8 mouse cellular contexts compared by ENCODE assay signal in the genomic region with DNA sequence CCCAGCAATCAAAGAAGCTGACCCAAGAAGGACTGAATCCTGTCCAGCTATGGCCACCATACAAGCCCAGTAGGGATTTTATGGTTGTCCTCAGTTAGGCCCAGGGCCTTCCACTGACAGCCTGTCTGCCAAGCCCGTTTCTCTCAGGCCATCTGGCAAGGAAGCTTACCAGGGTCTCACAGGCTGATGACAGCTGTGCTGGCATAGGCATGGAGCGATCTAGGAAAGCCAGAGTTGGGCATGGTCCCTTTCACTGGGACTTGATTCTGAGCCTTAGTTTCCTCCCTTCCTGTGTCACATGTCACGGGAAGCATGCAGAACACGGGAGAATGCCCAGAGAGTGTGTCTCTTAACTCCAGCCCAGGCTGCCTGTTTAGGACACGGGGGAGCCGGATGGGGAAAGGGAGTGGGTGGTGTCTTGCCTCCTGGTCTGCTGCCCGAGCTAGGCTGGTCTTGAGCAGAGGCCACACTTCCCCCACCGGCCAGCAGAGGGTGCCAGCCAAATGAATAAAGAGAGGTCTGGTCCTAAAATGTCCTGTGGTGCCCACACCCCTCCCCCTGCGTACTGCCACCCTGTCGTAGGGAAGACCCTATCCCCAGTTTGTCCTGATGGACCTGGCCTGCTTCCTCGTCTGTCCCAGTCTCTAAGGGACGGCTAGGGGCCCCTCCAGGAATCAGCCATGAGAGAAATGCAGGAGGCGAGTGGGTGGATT. TPM values are rescaled to one million over a fixed set of nuclear protein-coding genes. Genes with fewer than 3 reads are reported as not detected.
DNase-seq lines count a peak whose midpoint lies in the region; ATAC-seq and TF ChIP-seq lines count a peak whose summit lies in the region.

No protein-coding gene starts in this region.

- peak; percentile 50 to 70 for DNase-seq in urinary bladder, adult 18-20 months (ENCODE audit: low spot score in 2 of 2)
- no peak for DNase-seq in urinary bladder, adult 2 months (ENCODE audit: low spot score)
- peak; percentile 82 for DNase-seq in embryo, embryonic 10.5 days (ENCODE audit: low spot score)
- DNase-seq in kidney, adult 2 months = peak; percentile 73
- DNase-seq in limb, embryonic 11.5 days (ENCODE audit: low spot score) = peak; percentile 84
- peak; percentile 19 to 41 for DNase-seq in natural killer cell, adult 2 months (ENCODE audit: low spot score in 2 of 2)

- H3K27ac ChIP-seq in kidney, adult 2 months (ENCODE audit: insufficient read depth, low read depth, low read length) = no peak overlapping the region
- no peak overlapping the region for H3K27ac ChIP-seq in limb, embryonic 11.5 days (replicated peaks; ENCODE audit: low read depth, low read length)
- no peak overlapping the region for H3K27ac ChIP-seq in stomach, embryonic 16.5 days (ENCODE audit: low read length)

- H3K27me3 ChIP-seq in kidney, adult 2 months (replicated peaks; ENCODE audit: control insufficient read depth, insufficient read depth, low read length) = no peaks in the 10 kb centered on the region
- no peaks in the 10 kb centered on the region for H3K27me3 ChIP-seq in limb, embryonic 11.5 days (ENCODE audit: control insufficient read depth, insufficient read depth, low read length)
- no peaks in the 10 kb centered on the region for H3K27me3 ChIP-seq in stomach, embryonic 16.5 days (ENCODE audit: control insufficient read depth, insufficient read depth, low read length)

- TF ChIP-seq POLR2A in kidney, adult 2 months (IDR thresholded peaks at IDR 0.05; ENCODE audit: low read depth, low read length) = no peak

- ATAC-seq in granulocyte monocyte progenitor cell, adult 5-6 weeks (replicated peaks; ENCODE audit: poor library complexity, severe bottlenecking) = peak; percentile 67
- ATAC-seq in limb, embryonic 11.5 days (ENCODE audit: insufficient number of reproducible peaks, low FRiP score, low TSS enrichment, low read depth) = no peak
- no peak; the same call in 1 of the 2 replicates for ATAC-seq in stomach, embryonic 16.5 days (ENCODE audit: insufficient read depth, low FRiP score)

- no peaks in the 10 kb centered on the region for H3K36me3 ChIP-seq in kidney, adult 2 months (ENCODE audit: control insufficient read depth, insufficient read depth, low read length)
- H3K36me3 ChIP-seq in limb, embryonic 11.5 days (ENCODE audit: control insufficient read depth, insufficient read depth, low read length) = peaks cover 7% of the 10 kb centered on the region; the same call in 1 of the 2 replicates
- peaks cover 15% of the 10 kb centered on the region for H3K36me3 ChIP-seq in stomach, embryonic 16.5 days (ENCODE audit: control insufficient read depth, insufficient read depth, low read length)

- H3K4me2 ChIP-seq in limb, embryonic 11.5 days (ENCODE audit: low read depth, severe bottlenecking) = no peak overlapping the region
- H3K4me2 ChIP-seq in stomach, embryonic 16.5 days (ENCODE audit: low read depth, low read length) = no peak overlapping the region

- peaks cover 5% of the 10 kb centered on the region; the same call in 1 of the 2 replicates for H3K4me1 ChIP-seq in kidney, adult 2 months (ENCODE audit: control insufficient read depth, insufficient read depth, low read length)
- peaks cover 17% of the 10 kb centered on the region for H3K4me1 ChIP-seq in limb, embryonic 11.5 days (ENCODE audit: control insufficient read depth, insufficient read depth, low read length)
- H3K4me1 ChIP-seq in stomach, embryonic 16.5 days (ENCODE audit: control insufficient read depth, insufficient read depth, low read length) = peaks cover 17% of the 10 kb centered on the region

- H3K9me3 ChIP-seq in limb, embryonic 11.5 days (ENCODE audit: control insufficient read depth, low read length) = no peaks in the 10 kb centered on the region
- no peaks in the 10 kb centered on the region for H3K9me3 ChIP-seq in stomach, embryonic 16.5 days (replicated peaks; ENCODE audit: control insufficient read depth, low read length)

- no peak overlapping the region for H3K4me3 ChIP-seq in kidney, adult 2 months (ENCODE audit: insufficient read depth, low read depth, low read length)
- H3K4me3 ChIP-seq in limb, embryonic 11.5 days (ENCODE audit: low read depth, low read length) = no peak overlapping the region
- no peak overlapping the region for H3K4me3 ChIP-seq in stomach, embryonic 16.5 days (replicated peaks; ENCODE audit: low read length)

- TF ChIP-seq CTCF in kidney, adult 2 months (conservative IDR thresholded peaks at IDR 0.05; ENCODE audit: insufficient read depth, insufficient read length, low read depth, low read length) = peak; percentile 79

- WGBS in kidney, adult 2 months = 22% methylated on average over 13 of the region's 13 CpGs
- 34% methylated on average over 13 of the region's 13 CpGs for WGBS in limb, embryonic 11.5 days
- WGBS in stomach, embryonic 16.5 days = 31% methylated on average over 13 of the region's 13 CpGs

- H3K9ac ChIP-seq in limb, embryonic 11.5 days (ENCODE audit: low read length) = no peak overlapping the region
- H3K9ac ChIP-seq in stomach, embryonic 16.5 days (ENCODE audit: low read length) = 0 out of 2 replicates have a peak overlapping the region, but pooled peaks have one; percentile 22

RNA-seq across cellular contexts. Expression of a gene that starts 29.5 kb away (rescaled TPM):
- 13.0 and 22.9 TPM in 2 replicates for polyA plus RNA-seq in urinary bladder, adult 2 months (2012; rRNA removed)
- 62.2 and 74.2 TPM in 2 replicates for total RNA-seq in granulocyte monocyte progenitor cell, adult 5-6 weeks (2014; fragmentation: Nextera tagmentation)
- 7.4 and 15.4 TPM in 2 replicates for total RNA-seq in granulocyte monocyte progenitor cell, adult 5-6 weeks (2017)
- 11.4 and 12.6 TPM in 2 replicates for polyA plus RNA-seq in kidney, adult 2 months (2012; rRNA removed)
- 5.8 and 7.7 TPM in 2 replicates for polyA plus RNA-seq in limb, embryonic 11.5 days (2014; fragmentation: Nextera tagmentation; extraction: Ambion mirVana)
- polyA plus RNA-seq in stomach, embryonic 16.5 days (2015; fragmentation: Nextera tagmentation; extraction: Ambion mirVana) = 1.8 and 2.5 TPM in 2 replicates

RNA-seq across cellular contexts. Expression of a gene that starts 29.8 kb away (rescaled TPM):
- polyA plus RNA-seq in urinary bladder, adult 2 months (2012; rRNA removed) = 70.3 and 77.3 TPM in 2 replicates
- 52.4 and 54.4 TPM in 2 replicates for total RNA-seq in granulocyte monocyte progenitor cell, adult 5-6 weeks (2014; fragmentation: Nextera tagmentation)
- total RNA-seq in granulocyte monocyte progenitor cell, adult 5-6 weeks (2017) = 72.8 and 78.1 TPM in 2 replicates
- polyA plus RNA-seq in kidney, adult 2 months (2012; rRNA removed) = 32.5 and 38.5 TPM in 2 replicates
- polyA plus RNA-seq in limb, embryonic 11.5 days (2014; fragmentation: Nextera tagmentation; extraction: Ambion mirVana) = 76.1 and 76.5 TPM in 2 replicates
- 89.2 and 93.0 TPM in 2 replicates for polyA plus RNA-seq in stomach, embryonic 16.5 days (2015; fragmentation: Nextera tagmentation; extraction: Ambion mirVana)
